Mouse (Mus musculus) kidney, adult 11 months (tissue): Measurements from ENCODE around the gene Gm28308.

Source experiments
- DNase-seq: peaks from one replicate; pipeline ENCODE4 v3.0.0; 2022

Gene Gm28308

DNA sequence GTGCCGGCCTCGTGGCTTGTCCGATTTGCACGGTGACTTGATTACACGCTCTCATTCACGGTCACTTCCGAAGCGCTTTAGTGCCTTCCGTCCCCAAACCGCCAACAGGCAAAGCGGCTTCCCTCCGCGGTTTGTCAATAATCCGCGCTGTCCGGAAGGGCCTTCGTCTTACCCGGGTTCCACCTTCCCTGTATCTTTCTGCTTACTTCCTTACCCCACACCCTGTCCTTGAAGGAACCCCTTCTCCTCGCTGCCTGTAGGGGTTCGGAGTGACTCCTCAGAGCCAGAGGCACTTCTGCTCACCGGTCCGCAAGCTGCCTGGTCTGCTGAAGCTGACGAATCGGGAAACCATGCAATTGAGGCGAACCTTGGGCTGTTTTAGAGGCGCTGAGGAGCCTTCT lies 33.3 kb upstream of the Gm28308 start:
- no peak for DNase-seq

DNA sequence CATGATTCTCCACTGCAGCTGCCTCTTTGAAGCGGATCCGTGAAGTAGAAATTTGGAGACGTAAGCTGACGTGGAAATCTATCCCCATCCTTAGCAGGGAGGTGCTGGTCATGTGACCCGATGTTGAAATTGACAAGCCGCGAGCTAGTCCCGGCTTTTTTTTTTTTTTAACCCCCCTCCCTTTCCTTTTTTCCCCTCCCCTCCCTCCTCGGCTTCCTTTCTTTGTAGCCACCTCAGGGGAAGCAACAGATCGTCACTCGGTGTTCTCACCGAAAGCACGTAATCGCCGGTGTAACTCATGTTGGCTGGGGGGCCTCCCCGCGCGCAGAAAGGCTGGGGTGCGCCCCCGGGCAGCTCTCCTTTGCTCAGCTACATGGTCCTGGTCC lies 32.6 kb upstream of the Gm28308 start, which contains the start of gene Hoxa11:
Gene Hoxa11, minus strand, starts transcription at position 54 of the 386 bp plus-strand sequence.
- DNase-seq = no peak

DNA sequence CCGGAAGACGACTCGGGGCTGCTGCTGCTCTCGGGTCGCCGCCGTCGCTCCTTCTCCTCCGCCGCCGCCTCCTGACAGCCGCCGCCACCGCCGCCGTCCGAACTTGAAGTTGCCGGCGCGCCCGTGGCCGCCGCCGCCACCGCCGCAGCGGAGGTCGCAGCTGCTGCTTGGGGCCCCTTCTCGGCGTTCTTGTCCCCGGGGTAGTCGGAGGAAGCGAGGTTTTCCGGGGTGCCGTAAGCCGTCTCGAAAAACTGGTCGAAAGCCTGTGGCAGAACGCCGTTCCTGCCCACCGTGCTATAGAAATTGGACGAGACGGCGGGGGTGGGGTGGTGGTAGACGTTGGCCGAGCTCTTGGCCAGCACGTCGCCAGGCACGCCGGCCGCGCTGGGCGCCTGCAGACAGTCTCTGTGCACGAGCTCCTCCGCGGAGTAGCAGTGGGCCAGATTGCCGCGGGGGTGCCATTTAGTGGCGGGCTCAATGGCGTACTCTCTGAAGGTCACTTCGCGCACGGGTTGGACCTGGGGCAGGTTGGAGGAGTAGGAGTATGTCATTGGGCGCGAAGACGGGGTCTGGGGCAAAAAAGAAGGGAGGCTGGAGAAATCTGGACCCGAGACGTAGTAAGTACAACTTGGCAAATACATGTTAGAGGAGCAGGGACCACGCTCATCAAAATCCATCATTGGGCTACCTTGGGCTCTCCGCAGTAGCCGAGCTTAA lies 32.1 kb upstream of the Gm28308 start:
- DNase-seq = no peak

DNA sequence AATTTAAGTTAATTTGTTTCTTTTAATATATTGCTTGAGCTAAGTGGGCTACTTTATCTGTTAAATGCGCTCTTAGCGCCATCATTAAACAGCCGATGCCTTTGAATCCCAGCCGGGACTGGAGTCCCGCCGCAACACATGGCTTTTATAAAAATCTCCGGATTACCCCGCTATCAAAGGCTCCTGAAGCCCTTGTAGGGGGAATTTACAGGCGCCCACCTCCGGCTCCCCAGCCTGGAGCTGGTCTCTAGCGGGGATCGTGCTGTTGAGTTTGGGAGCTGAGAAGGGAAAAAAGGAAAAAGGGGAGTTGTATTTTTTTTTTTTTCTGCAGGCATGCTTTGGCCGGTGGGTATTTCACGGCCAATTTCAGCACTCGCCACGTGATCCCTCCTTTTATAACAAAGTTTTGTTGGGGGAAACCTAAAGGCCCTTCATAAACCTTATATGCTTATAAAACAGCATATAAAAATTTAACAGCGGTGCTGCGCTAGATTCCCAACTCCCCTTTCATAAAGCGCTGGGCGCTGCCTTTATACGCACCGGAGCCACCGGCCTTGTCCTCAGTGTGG lies 31.4 kb upstream of the Gm28308 start:
- DNase-seq = no peak

DNA sequence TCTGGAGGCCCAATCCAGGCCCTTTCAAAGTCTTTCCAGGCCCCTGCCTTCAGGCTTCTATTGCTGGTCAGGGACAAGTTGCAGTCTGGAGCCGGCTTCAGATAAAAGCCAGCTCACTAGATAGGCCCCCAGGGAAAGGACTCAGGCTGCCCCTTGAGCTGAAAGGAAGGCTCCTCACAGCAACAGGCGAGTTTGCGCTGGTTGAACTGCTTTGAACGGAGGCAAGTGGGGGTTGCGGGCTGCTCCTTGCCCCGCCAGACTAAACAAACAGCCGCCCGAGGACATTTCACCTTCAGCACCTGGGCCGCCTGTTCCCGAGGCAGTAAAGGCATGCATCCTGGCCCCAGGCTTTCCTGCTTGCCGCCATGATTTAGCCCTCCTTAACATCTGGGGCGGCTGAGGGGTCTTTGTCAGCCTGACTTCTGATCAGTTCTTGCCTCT lies 30.6 kb upstream of the Gm28308 start:
- no peak for DNase-seq

DNA sequence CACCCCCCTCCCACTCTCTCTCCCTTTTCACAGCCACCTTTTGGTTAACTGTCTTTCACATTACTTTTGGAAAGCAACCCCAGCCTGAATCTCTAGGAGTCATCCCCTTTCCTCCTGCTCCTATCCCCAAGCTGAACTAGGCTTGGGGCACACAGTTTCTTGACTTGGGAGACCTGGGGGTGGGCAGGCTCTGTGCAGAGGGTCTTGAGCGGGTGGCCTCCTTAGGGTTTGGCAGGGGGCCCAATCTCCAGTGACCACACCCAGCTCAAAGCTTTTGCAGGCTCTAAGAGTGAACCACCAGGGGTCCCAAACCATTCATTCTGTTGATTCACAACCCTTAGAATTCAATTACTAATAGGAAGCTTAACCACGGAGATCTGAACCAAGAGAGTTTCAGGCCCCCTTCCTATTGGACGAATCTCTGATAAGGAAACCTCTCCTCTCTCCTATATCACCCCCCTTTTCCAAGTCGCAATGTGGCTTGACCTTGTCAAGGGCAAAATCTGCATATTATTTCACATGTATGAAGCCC lies 29.7 kb upstream of the Gm28308 start:
- no peak for DNase-seq

DNA sequence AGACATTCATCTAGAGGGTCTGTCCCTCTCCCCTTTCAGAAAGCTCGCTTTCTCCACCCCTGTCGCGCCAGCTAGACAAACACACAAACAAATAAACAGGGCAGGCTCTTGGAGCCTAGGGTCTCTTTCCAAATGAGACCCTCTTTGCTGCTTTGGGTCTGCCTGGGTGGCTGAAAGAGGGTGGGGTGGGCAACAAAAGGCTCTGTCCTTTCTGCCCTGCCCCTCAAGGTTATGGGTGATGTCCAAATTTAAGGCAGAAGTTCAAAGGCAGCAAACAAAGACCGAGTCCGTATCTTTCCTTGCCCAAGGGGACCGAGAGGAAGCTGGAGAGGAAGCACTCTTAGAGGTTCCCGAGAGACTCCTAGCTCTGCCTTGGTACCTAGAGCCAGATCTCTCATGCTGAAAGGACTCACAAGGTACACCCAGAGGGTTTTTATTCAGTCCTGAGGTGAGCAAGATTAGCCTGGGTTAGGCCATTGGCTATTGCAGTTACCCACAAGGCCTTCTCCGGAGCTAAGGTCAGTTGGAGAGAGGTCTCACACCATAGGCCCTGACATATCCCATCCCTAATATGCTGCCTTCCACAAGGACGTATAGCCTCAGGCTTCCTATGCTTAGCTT lies 28.0 kb upstream of the Gm28308 start:
- no peak for DNase-seq

DNA sequence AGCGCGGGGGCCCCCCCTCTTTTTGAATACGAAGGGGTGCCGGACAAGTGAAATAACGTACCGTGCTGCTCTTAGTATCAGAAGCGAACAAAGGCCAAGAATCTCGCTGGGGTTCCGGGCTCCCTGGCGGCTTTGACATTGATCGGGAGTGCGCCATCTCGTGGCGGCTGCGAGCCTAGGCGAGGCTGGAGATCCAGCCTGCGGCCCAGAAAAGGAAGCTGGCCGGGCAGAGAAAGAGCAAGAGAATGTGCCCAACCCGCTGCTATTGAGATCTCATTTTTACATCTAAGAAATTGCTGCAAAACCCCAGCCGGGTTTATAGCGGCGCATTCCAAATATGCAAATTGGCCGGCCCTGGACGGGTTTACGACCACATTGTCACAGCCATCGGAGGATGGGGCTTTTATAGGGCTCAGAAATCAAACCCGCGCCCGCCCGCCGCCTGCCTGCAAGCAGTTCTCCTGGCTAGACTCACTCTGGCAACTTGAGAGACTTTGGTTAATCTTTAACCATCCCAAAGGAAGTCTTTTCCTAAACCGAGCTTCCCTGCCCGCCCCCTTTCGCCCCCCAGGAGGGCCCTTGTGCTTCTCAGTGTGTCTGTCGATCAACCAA lies 27.4 kb upstream of the Gm28308 start, which contains the start of gene Hoxa10:
Gene Hoxa10, minus strand, starts transcription at position 466 of the 612 bp plus-strand sequence.
- peak; percentile 89 for DNase-seq

DNA sequence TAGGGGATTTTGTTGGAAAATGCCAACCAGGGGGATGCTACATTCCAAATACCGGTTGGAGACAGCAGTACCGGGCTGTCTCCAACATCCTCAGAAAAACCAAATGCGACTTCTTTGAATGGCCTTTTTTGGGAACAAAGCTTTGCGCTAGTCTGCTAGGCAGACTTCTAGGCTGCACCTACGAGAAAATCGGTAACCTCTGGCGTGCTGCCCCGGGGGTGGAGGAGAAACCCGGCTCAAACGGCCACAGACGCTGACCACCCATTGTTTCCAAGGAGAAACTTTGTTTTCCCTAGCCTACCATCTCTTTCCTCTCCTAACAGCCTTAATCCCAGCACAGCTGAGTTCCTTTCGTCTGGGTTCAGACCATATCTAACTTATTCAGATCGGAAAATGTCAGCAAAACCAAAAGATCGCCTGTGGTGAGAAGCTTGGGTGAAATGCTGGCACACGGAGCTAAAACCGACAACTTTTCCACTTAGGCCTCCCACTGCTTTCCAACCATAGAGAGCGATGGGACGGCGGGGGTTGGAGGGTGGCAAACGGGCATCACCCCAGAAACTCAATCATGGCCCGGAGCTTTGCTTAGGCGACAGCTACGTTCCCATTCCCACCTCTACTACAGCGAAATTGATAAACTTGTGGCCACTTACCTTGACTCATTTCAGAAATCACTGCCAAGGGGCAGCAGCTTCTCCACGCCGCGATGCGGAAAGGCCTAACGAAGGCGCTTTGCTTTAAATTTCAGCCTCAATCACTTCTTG lies 26.7 kb upstream of the Gm28308 start:
- DNase-seq = no peak

DNA sequence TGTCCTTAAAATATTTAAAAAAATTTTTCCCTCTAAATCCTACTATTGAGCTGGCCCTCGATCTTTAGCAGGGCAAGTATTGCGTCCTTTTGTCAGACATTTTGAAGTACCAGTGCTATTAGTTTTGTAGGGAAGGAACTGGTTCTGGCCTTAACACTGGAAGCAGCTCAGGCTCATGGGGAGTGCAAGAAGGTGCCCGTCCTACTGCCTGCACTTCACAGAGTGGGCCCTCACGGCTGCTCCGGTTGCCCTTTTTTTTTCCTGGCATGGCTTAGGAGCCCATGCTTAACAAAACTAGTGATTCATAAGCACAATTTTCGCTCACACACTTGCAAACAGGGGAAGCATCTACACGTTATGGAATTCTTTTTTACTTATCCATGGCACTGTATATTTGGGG lies 25.8 kb upstream of the Gm28308 start:
- DNase-seq = no peak

DNA sequence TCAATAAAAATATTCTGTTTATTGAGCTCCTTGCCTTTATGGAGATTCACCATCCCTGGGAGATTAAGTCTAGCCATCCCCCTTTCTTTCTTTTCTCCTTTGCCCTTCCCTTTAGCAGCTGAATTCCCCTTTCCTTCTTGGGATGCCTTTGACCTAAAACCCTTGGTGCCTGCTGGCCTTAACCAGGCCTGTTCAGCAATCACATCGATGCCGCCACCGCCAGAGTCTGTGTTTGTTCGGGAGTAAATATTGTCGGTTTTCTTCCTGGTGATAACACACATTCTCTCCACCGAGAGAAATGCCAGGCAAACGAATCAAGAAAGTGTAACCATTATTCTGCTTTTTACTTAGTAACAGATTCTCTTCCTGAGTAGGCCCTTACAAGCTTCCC lies 25.0 kb upstream of the Gm28308 start:
- DNase-seq = no peak

DNA sequence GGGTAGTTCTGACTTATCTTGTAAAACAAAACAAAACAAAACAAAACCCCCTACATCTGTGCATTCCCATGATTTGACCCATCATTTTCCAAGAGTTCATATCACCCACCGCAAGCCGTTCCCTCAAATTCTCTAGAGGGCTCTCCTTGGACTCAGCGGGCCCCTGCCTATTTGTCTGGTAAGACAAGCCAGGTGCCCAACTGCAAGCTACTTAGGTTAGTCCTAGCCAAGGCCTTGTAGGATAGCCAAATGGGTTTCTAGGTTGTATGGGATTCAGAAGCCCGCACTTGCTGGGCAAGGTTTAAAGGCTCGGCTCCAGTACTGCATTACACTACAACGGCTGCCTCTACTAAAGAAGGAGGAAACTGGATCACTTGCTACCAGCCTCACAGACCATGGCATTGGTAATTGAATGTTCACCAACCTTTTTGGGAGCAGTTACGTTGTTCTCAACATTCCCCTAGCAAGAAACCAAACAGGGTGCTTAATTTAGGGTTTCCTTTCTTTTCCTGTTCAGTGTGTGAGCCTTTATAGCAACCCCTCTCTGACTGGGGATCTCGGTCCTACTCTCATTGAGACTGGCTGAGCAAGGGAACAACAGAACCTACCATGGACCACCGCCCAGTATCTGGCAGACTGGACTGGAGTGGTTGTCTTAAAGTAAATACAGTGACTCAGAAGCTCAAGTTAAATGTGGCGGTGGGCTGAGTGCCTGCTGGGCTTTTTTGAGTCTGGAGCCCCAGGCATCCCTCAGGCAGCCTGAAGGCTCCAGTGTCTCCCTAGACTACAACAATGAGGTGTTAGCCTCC lies 24.4 kb upstream of the Gm28308 start:
- no peak for DNase-seq

DNA sequence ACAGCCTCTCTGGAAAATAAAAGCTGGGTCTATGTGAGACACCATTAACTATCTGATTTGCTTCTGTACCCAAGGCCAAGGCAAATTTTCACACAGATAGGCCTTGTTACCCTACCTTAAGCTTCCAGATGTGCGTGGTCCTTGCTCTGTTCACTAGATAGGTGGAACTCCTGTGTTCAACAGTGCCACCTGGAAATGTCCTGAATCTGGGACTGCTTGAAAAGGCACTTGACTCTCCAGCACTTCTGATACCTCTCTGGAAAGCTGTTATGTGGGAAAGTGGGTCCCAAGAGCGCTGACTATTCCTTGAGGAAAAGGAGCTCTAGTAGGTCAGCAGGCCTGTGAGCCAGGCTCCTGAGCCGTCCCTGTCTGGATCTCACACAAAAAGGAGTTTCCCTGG lies 23.7 kb upstream of the Gm28308 start:
- DNase-seq = no peak

DNA sequence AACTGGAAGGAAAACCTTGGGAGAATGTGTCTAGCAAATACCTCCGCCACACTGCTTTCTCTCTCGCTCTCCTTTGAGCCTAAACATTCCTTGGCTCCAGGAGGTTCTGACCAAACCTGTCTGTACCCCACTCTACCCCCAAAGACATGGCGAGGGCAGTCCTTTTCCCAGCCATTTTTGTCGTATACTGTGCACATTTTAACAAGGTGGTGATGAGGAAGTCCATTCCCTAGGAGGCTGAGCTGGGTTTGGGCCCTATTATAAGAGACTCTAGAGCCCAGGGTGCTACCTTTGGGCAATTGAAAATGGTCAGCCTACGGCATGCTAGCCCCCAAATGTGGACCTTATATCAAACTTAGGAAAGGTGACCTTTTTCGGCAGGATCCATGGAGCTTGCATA lies 22.7 kb upstream of the Gm28308 start:
- no peak for DNase-seq

DNA sequence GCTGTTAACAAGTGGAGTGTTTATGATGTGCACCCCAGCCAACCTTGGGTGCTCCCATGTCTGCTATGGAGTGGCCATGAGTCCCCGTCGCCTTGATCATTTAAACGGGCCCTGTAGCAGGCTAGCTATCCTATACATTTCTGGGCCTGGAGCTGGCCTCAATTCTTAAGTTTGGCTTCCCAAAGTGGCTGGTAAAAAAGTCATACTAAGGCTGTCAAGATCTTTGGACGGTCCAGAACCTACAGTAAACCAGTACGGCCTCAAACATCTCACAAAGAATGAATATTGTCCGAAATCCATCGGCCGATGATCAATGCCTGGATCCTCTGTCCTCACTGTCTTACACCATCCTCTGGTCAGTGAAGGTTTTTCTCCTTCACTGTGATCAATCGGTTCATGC lies 22.1 kb upstream of the Gm28308 start:
- no peak for DNase-seq

DNA sequence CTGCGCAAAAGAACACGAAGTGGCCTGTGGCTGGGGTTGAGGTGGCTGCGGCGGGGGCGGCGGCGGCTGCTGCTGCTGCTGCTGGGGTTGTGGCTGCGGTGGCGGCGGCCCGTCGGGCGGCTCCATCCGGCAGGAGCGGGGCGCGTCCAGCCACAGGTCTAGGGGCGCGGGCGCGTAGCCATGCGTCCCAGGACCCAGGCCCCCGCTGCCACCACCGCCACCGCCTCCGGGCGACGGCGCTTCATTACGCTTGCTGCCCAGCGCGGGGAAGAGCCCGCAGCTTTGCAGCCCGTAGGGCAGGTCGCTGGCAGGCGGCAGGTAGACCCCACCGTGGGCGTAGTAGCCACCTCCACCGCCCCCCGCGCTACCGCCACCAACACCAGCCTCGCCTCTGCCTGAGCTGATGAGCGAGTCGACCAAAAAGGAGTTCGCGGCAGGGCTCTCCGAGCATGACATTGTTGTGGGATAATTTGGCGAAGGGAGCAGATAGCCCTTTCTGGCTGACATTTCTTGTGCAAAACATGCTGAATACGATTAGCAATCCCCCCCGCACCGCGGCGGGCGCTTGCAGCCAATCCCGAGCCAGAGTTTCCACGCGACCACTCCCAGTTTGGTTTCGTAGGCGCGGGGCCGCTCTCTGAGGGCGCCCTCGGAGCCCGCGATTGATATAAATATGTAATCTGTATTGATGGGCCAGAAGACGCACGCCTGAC lies 21.4 kb upstream of the Gm28308 start:
- DNase-seq = peak; percentile 72

DNA sequence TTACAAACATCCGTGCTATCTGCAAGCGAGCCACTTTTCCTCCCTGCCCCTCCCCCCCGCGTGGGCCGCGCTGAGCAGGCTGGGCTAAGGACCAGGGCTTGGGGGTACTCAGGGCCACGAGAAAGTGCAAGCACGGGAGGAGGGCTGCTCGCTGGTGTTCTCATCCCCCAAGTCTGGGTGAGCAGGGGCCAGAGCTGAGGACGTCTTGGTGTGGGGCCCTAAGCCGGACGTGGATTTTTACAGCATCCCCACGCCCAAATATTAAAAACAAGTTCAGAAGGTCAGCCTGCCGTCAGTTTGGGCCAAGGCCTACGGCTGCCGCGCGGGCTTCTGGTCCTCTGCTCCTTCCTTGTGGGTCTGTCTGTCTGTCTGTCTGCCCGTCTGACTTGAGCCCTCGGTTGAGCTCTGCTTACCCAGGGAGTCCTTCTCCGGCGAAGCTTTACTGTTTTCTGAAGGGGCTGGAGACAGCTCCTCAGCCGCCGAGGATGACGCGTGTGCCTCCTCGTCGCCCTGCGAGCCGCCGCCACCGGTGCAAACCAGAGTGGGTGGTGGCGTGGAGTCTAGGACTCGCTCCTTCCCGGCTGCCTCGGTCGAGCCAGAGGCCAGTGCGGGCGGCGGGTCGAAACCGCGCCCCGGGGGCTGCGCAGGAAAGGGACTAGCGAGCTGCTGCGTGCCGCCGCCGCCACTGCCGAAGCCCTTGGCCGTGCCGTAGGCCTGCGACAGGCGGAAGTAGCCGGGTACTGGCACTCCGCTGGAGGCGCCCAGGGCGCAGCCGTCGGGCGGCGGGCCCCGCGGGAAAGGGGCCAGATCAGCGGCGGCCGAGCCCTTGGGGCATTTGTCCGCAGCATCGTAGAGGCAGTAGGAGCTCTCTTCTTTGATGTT lies 20.6 kb upstream of the Gm28308 start:
- DNase-seq = peak; percentile 89

DNA sequence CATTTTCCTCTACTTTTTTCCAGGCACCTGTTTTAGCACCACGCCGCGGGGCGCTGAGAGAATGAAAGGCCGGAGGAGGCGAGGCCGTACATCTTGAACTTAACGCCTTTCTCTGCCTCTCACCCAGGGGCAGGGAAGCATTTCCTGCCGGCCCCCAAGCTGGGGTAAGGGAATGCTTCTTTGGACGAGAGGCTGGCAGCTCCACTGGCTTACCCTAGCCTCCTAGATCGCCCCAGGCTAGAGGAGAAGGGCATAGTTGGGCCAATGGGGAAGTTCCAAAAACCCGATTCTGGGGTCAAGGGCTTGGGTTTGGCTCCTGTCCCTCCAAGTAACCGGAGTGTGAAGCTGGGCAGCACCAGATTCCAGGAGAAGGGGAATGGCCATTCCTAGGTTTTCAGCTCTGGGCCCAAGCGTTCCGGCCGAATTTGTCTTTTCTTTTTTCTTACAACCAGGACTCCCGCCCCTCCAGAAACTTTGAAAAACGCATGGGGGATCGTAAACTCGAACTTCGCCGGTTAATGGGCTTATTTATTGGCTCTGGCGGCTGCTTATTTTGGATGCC lies 19.9 kb upstream of the Gm28308 start:
- no peak for DNase-seq

DNA sequence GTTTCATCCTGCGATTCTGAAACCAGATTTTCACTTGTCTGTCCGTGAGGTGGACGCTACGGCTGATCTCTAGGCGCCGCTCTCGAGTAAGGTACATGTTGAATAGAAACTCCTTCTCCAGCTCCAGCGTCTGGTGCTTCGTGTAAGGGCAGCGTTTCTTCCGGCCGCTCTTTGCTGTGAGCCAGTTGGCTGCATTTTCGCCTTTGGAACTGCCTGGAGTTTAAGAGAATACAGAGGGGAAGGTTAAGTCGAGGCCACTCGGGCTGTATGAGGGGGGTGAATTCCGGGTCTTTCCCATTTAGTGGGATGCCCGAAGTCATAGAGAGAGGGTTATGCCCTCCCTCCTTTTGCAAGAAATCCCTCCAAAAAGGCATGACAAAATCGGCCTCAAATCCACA lies 19.4 kb upstream of the Gm28308 start:
- peak; percentile 73 for DNase-seq
